Mouse (Mus musculus): ENCODE results near the gene Rbm47.

Rbm47 gene

DNA sequence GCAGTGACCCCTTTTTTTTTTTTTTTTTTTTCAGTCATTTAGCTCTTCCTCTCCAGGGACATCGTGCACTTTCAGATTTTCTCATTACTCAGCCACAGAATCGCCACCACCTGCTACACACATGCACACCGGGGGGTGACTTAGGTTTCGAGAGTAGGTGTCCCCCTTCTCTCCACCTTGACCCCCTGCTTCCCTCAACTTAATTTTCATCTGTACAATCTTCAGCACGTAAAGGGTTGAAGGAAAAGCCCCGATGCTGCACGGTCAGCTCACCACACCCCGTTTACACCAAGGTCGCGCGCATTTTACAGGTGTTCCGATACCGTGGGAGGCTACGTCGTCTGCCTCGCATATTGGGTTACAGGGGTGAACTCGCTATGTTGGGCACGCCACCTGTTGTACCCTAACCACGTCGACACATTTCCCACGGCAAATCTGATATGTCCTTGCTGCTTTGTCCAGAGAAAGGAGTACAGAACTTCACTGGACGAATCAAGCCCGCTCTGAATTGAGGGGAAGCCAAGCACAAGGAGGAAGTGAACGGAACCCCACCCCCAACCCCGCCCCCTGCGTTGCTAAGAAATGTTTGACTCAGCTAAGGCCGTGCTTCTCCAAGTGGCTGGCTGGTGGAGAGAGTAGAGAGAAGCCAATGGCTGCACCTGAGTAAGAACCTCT, 103.3 kb downstream of the Rbm47 start:
- no peak for DNase-seq (ENCODE audit: extremely low read depth, low read depth, low spot score)

DNA sequence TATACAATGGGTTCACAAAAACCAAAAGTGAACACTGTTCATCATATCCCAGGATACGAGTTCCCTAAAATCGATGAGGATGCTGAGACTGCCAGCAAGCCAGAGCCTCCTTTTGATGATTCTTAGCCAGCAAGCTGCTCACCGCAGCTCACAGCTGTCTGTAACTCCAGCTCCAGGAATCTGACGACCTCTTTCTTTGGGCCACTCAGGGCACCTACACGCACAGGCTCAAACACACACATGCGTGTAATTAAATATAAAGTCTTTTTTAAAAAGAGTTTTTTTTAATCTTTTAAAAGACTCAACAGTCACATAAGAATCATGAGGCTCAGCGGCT, 103.8 kb downstream of the Rbm47 start:
- no peak for DNase-seq (ENCODE audit: extremely low read depth, low read depth, low spot score)

GRCm38 (mm10) chr5:66068068-66068920, 104.6 kb downstream of the Rbm47 start:
- no peak for DNase-seq (ENCODE audit: extremely low read depth, low read depth, low spot score)

DNA sequence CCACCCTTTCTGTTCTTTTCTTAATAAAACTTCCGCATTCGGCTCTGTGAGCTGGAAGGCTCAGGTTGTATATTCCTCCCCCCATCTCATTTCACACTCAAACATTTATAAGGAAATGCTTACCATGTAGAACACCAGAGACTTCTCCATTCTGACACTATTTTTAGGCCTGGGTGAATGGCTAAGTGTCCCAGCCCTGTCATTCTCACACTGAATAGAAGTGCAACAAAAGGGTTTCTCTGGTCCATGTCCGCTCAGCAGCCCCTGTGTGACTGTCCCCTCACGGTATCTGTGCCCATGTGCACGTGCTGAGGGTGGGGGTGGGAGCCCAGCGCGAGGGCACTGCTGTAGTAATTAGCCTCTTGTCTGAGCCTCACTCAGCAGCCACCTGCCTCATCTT, 105.7 kb downstream of the Rbm47 start:
- DNase-seq (ENCODE audit: extremely low read depth, low read depth, low spot score), result no peak

- DNase-seq (ENCODE audit: extremely low read depth, low read depth, low spot score), result no peak
Measured at GRCm38 (mm10) chr5:66062930-66063220, 110.0 kb downstream of the Rbm47 start.

- no peak for DNase-seq (ENCODE audit: extremely low read depth, low read depth, low spot score)
Measured at GRCm38 (mm10) chr5:66062046-66062929, 110.6 kb downstream of the Rbm47 start.

DNA sequence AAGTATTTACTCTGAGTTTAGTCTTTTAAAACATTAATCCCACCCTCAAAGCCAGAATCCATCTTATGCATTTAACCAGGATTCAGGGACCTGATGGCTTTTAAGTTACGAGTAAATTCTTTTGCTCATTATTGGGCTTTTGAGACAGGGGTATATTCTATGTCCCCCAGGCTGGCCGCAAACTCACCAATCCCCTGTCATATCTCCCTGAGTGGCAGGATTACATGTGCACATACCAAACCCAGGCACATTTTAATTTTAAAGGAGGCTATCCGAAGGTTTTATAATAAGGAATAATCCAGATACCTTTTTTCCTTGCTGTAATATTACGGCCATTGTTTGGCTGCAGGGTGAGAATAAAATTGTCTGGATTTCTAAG, 111.3 kb downstream of the Rbm47 start:
- DNase-seq (ENCODE audit: extremely low read depth, low read depth, low spot score), result no peak

DNA sequence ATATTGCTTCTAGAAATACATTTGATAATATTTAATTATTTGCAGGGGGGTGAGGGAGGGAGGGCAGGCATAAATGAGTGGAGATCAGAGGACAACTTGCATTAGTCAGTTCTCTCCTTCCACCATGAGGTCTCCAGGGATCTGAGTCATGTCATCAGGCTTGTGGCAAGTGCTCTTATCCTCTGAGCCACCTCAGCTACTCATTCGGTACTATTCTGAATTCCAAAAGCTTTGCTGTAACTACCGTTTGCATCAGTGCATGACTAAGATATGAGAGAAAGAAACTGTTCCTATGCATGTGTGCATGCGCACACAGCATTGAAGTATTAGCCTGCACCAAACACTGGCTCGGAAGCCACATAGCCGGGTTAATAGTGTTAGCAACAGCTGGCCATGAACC, 114.1 kb downstream of the Rbm47 start:
- DNase-seq (ENCODE audit: extremely low read depth, low read depth, low spot score), result no peak

DNA sequence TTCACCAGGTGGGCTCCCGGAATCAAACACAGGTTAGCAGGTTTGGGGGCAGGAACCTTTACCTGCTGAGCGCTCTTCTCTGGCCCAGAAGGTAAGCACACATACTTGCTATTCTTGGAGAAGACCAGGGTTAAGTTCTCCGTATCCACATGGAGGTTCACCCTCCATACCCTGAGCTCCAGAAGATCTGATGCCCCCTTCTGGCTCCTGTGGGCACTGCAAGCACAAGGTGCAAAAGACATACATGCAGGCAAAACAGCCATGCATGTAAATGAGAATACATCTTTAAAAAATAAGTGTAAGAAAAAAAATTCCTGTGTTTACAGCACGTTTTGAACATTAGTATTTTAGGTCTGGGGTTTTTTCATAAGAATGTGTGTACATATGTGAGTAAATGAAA, 116.2 kb downstream of the Rbm47 start:
- no peak for DNase-seq (ENCODE audit: extremely low read depth, low read depth, low spot score)

DNA sequence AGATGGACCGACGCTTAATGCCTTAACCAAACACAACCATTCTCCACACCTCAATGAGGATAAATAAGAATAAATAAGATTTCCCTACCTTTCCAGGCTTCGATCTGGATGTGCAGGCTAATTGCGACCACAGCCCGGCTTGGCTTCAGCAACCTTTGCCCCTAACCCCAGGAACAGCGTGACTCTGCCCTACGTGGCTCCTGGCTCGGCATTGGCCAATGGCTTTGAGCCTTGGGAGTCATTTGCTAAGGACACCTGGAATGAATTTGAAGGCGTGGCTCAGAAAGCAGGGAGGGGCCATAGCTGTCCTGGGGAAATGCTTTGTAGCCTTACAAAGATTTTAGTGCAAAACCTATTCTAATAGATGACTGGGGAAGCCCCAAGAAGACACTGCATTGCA, 118.5 kb downstream of the Rbm47 start:
- no peak for DNase-seq (ENCODE audit: extremely low read depth, low read depth, low spot score)

GRCm38 (mm10) chr5:66052777-66053548, 120.0 kb downstream of the Rbm47 start:
- DNase-seq (ENCODE audit: extremely low read depth, low read depth, low spot score), result no peak

- DNase-seq (ENCODE audit: extremely low read depth, low read depth, low spot score), result no peak
Measured at GRCm38 (mm10) chr5:66050841-66051240, 122.1 kb downstream of the Rbm47 start.

- DNase-seq (ENCODE audit: extremely low read depth, low read depth, low spot score), result no peak
Measured at GRCm38 (mm10) chr5:66046356-66046755, 126.6 kb downstream of the Rbm47 start.

GRCm38 (mm10) chr5:66043897-66044296, 129.0 kb downstream of the Rbm47 start:
- DNase-seq (ENCODE audit: extremely low read depth, low read depth, low spot score), result no peak

DNA sequence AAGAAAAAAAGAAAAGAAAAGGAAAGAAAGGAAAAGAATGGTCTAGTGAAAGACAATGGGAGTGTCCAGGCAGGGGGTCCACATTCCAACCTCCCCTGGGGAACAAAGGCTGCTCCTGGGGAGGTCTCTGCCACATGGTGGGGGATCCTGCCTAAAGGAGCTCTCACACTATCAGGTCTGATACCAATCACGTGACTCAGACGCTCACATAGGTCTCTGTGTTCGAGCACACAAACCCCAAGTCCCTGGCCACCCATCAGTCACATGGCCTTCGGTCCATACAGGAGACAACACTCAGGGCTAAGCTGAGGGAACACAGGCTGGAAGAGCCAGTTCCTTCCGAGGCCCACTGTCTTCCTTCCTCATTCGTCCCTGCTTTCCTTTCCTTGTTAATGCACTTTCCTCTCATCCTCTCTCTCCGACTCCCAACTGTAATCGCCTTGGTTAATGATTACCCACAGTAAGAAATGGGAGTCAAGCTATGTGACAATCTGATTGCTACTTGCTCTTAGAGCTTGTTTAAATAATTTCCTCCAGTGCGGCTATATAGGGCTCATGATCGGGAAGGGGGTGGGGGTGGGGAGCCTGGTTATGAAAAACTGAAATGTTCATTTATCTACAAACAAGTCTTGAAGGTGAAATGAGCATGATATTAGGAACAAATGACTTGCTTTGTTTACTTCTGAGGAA, 130.1 kb downstream of the Rbm47 start:
- no peak for DNase-seq (ENCODE audit: extremely low read depth, low read depth, low spot score)

- DNase-seq (ENCODE audit: extremely low read depth, low read depth, low spot score), result no peak
Measured at GRCm38 (mm10) chr5:66040744-66041279, 132.1 kb downstream of the Rbm47 start.

GRCm38 (mm10) chr5:66039813-66040212, 133.1 kb downstream of the Rbm47 start:
- DNase-seq (ENCODE audit: extremely low read depth, low read depth, low spot score), result no peak

- DNase-seq (ENCODE audit: extremely low read depth, low read depth, low spot score), result no peak
Measured at GRCm38 (mm10) chr5:66037066-66037465, 135.9 kb downstream of the Rbm47 start.

- DNase-seq (ENCODE audit: extremely low read depth, low read depth, low spot score), result no peak
Measured at GRCm38 (mm10) chr5:66036440-66037054, 136.4 kb downstream of the Rbm47 start.

Measured in fat pad, adult 2 months (tissue).